Mouse (Mus musculus) forebrain, embryonic 13.5 days (tissue): ENCODE measurements around the gene Trim29. TPM values are rescaled to one million over a fixed set of nuclear protein-coding genes. Genes with fewer than 3 reads are reported as not detected.
A peak's percentile ranks its signal among the peaks of the same experiment; 100 is the strongest.

Source experiments
- ATAC-seq: fragments of 200-750 bp; cut with Nextera tagmentation; 2 replicates; pipeline ENCODE4 v1.8.0; 2017
- H3K27ac ChIP-seq: fragments of 300-500 bp; sonication (generic); 2 replicates; pipeline ENCODE4 v1.5.1; 2015; ENCODE audit warnings: inconsistent platforms, mild to moderate bottlenecking, moderate library complexity
- H3K27me3 ChIP-seq: fragments of 300-500 bp; sonication (generic); 2 replicates; pipeline ENCODE4 v1.6.1; 2015; ENCODE audit warnings: mild to moderate bottlenecking, inconsistent platforms
- H3K36me3 ChIP-seq: fragments of 300-500 bp; sonication (generic); 2 replicates; pipeline ENCODE4 v1.6.1; 2015; ENCODE audit warnings: mild to moderate bottlenecking, inconsistent platforms; ENCODE audit not compliant: poor library complexity, severe bottlenecking
- H3K4me1 ChIP-seq: fragments of 300-500 bp; sonication (generic); 2 replicates; pipeline ENCODE4 v1.6.1; 2015; ENCODE audit warnings: inconsistent platforms
- H3K4me2 ChIP-seq: fragments of 300-500 bp; sonication (generic); 2 replicates; pipeline ENCODE4 v1.6.1; 2015; ENCODE audit warnings: inconsistent platforms, mild to moderate bottlenecking, moderate library complexity
- H3K4me3 ChIP-seq: fragments of 300-500 bp; sonication (generic); 2 replicates; pipeline ENCODE4 v1.5.1; 2015; ENCODE audit warnings: mild to moderate bottlenecking, inconsistent platforms
- H3K9ac ChIP-seq: fragments of 300-500 bp; sonication (generic); 2 replicates; pipeline ENCODE4 v1.6.1; 2015; ENCODE audit warnings: mild to moderate bottlenecking, inconsistent platforms
- H3K9me3 ChIP-seq: fragments of 300-500 bp; sonication (generic); replicated peaks from 2 replicates; pipeline ENCODE4 v1.6.1; 2016; ENCODE audit warnings: inconsistent platforms
- WGBS: fragments of 180-500 bp; shearing (Covaris S2); methylation state at CpG from one replicate; pipeline ENCODE4 v1.1.7; 2015; 5-methylcytosine and 5-hydroxymethylcytosine counted together
- polyA plus RNA-seq: library from polyadenylated mRNA; unstranded; fragments of >200 nt; fragmentation: Nextera tagmentation; extraction: Ambion mirVana; gene quantifications from 2 replicates; pipeline ENCODE4 v1.2.1, GENCODE M21; 2015

Gene Trim29
- polyA plus RNA-seq, 1 experiment from 2014 or later: not detected

DNA sequence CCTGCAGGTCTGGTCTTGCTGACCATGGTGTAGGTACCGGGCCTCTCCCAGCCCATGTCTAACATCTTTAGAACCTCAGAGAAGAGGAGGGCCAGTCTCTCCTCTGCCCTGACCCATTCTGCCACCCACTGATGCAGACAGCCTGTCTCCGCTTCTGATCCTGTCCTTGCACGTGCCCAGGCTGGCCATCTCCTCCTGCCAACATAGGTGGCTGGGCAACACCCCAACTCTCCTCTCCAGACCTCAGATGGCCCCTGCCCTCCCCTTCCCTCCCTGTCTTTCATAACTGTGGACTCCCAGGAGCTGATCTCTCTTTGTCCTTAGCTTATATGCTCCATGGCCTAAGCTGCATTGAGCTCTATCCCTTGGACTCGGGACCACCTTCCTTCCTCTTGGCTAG lies 5.8 kb downstream of the Trim29 start:
- ATAC-seq: no peak
- Histone ChIP-seq H3K4me1 (0 out of 2 replicates have a peak, but pooled peaks cover 4% of the 10 kb centered on the region), H3K27me3 (no peaks in the 10 kb centered on the region), H3K9ac (no peak overlapping the region), H3K4me3 (no peak overlapping the region), H3K36me3 (no peaks in the 10 kb centered on the region), H3K27ac (no peak overlapping the region), H3K4me2 (no peak overlapping the region), H3K9me3 (no peaks in the 10 kb centered on the region)
- WGBS: 89% methylated on average over 4 of the region's 4 CpGs

DNA sequence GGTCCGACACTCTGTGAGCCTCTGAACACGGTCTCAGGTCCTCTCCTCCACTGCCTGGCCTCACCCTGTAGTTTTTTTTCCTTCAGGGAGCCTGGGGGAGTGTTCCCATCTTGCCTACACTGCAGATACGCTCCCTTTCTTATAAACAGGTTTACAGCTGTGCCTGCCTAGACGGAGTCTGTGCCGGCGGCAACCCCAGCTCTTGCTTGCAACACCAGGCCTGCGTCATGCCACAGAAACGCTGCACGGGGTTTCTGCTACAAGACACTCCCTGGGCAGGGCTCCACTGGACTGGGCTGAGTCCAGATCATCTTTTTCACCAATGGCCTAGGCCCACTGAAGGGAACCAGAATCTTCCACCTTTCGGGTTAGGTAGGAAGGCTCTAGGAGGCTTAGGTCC lies 8.0 kb downstream of the Trim29 start:
- WGBS: 91% methylated on average over 10 of the region's 10 CpGs
- H3K36me3 ChIP-seq: no peaks in the 10 kb centered on the region
- H3K9ac ChIP-seq: no peak overlapping the region
- H3K27ac ChIP-seq: no peak overlapping the region
- H3K9me3 ChIP-seq: no peaks in the 10 kb centered on the region
- no peak overlapping the region for H3K4me2 ChIP-seq
- no peak overlapping the region for H3K4me3 ChIP-seq
- H3K27me3 ChIP-seq: no peaks in the 10 kb centered on the region
- ATAC-seq: no peak
- H3K4me1 ChIP-seq: 0 out of 2 replicates have a peak, but pooled peaks cover 4% of the 10 kb centered on the region

DNA sequence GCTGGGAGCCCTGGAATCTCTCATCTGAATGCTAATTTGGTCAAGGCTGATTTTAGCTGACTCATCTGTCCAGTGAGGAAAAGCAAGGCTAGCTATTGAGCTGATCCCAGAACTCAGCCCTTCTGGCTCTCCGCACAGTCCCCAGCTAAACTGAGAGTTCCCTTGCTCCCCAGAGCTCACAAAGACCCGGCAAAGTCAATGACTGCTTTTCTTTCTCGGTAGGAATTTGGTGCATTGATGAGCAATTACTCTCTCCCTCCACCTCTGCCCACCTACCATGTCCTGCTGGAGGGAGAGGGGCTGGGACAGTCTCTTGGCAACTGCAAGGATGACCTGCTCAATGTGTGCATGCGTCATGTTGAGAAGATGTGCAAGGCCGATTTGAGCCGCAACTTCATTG lies 11.3 kb downstream of the Trim29 start:
- no peak overlapping the region for H3K4me2 ChIP-seq
- no peaks in the 10 kb centered on the region for H3K36me3 ChIP-seq
- no peaks in the 10 kb centered on the region for H3K4me1 ChIP-seq
- ATAC-seq: no peak
- no peak overlapping the region for H3K4me3 ChIP-seq
- H3K27ac ChIP-seq: no peak overlapping the region
- H3K9ac ChIP-seq: no peak overlapping the region
- WGBS: 86% methylated on average over 6 of the region's 6 CpGs
- H3K9me3 ChIP-seq: no peaks in the 10 kb centered on the region
- H3K27me3 ChIP-seq: no peaks in the 10 kb centered on the region

DNA sequence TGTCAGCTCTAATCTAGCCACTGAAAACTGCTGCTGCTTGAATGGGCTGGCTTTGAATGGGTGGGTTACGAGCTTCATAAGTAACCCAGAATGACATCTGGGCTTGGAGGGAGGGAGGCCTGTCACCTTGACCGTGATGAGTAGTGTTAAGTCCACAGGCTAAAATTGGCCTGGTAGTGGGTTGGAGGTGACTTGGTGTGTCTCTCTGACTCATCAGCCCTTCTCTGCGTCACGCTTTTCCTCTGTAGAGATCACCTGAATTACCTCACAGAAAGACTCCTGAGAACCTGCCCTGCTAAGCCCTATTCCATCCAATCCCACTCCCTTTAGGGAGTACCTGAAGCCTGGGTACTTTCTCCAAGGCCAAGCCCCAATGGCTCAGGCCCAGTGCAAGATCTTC lies 12.0 kb downstream of the Trim29 start:
- 79% methylated on average over 4 of the region's 4 CpGs for WGBS
- no peak for ATAC-seq
- H3K4me2 ChIP-seq: no peak overlapping the region
- H3K4me1 ChIP-seq: no peaks in the 10 kb centered on the region
- H3K27ac ChIP-seq: no peak overlapping the region
- H3K4me3 ChIP-seq: no peak overlapping the region
- H3K27me3 ChIP-seq: no peaks in the 10 kb centered on the region
- no peaks in the 10 kb centered on the region for H3K9me3 ChIP-seq
- H3K36me3 ChIP-seq: no peaks in the 10 kb centered on the region
- no peak overlapping the region for H3K9ac ChIP-seq

DNA sequence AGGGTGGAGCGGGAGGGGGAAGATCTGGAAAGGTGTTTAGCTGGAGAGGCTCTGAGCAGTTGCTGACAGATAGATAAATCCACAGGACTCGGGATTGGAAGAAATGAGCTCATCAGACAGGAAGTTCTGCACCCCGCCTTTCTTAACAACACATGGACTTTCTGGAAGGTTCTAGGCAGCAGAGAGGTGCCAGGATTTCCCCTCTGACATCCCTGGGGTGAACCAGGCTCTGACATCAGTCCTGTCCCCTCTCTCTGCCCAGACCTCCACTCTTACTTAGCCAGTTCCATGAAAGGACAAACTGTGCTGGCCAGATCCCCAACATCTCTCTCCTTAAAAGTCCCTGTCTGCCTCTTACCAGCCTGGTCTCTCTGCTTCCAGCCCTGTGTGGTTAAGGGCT lies 14.8 kb downstream of the Trim29 start:
- H3K27me3 ChIP-seq: no peaks in the 10 kb centered on the region
- no peak overlapping the region for H3K4me3 ChIP-seq
- H3K4me2 ChIP-seq: no peak overlapping the region
- H3K27ac ChIP-seq: no peak overlapping the region
- H3K9ac ChIP-seq: no peak overlapping the region
- H3K4me1 ChIP-seq: no peaks in the 10 kb centered on the region
- H3K36me3 ChIP-seq: no peaks in the 10 kb centered on the region
- ATAC-seq: no peak
- no peaks in the 10 kb centered on the region for H3K9me3 ChIP-seq
- 74% methylated on average over 3 of the region's 3 CpGs for WGBS

DNA sequence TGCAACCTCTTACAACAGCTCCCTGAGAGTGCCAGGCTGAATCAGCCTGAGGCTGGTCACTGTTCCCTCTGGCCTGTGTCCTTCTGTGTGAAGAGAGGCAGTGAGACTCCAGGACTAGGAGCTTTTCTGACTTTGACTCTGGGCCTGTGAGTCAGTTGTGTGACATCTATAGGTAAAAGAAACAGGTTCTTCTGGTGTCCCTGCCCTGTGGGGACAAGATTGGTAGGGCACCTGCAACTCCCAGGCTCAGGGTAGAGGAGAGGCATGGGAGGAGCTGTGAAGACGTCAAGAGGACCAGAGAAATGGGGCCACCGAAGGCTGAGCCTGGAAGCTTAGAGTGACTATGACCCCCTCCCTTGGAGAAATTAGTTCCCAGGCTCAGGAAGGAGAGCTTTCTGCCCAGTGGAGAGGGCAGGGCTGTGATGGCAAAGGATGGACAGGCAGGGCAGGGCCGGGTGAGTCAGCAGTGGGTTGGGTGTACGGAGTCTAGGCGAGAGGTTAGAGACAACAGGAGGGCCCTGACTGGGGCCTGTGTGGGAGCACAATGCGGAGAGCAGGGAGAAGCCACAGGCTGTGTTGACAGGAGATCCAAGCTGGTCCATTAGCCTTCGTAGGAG lies 15.5 kb downstream of the Trim29 start:
- no peak overlapping the region for H3K4me3 ChIP-seq
- H3K4me2 ChIP-seq: no peak overlapping the region
- no peak overlapping the region for H3K9ac ChIP-seq
- no peaks in the 10 kb centered on the region for H3K27me3 ChIP-seq
- no peak for ATAC-seq
- no peak overlapping the region for H3K27ac ChIP-seq
- H3K9me3 ChIP-seq: no peaks in the 10 kb centered on the region
- no peaks in the 10 kb centered on the region for H3K36me3 ChIP-seq
- WGBS: 90% methylated on average over 7 of the region's 7 CpGs
- H3K4me1 ChIP-seq: no peaks in the 10 kb centered on the region

DNA sequence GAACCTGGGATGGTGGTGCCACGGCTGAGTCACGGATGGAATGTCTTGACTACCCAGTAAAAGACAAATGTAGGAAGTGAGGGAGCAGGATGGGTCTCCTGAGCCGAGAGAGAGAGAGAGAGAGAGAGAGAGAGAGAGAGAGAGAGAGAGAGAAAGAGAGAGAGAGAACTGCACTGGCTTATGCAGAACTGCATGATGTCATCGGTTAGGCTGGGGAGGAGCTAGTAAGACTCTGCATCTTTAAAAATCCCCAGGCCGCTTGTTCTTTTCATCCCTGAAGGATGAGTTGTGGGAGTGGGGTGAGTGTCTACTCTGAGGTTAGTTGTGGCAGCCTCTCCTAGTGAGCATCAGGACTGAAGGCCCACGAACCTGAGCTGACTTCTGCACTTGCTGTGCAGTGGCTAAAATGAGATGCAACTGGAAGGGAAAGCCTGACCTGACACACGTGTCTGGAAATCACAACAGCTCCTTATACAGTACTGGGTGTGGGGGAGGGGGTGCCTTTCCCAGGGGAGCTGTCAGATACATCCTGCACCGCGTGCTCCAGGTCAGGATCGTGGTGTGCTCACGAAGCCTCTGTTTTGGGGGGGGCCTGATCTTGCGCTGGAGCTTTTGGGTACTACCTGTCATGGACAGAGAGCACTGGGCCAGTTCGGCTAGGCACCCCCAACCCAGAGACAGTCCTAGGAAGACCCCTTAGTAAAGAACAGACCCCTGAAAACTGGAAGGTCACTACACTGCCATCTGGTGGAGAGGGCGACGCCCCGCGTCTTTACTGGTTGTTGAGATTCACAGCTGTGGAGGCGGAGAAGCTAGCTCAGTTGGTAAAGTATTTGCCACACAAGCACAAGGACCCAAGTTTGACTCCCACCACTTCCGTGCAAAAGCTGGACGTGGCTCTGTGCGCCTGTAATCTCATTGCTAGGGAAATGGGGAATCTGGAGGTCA lies 16.8 kb downstream of the Trim29 start:
- Histone ChIP-seq H3K4me1 (no peaks in the 10 kb centered on the region), H3K36me3 (no peaks in the 10 kb centered on the region), H3K27me3 (no peaks in the 10 kb centered on the region), H3K9ac (no peak overlapping the region), H3K4me3 (no peak overlapping the region), H3K27ac (no peak overlapping the region), H3K9me3 (no peaks in the 10 kb centered on the region), H3K4me2 (no peak overlapping the region)
- WGBS: 45% methylated on average over 21 of the region's 21 CpGs
- ATAC-seq: 0 out of 2 replicates have a peak, but pooled peaks have one; percentile 30

DNA sequence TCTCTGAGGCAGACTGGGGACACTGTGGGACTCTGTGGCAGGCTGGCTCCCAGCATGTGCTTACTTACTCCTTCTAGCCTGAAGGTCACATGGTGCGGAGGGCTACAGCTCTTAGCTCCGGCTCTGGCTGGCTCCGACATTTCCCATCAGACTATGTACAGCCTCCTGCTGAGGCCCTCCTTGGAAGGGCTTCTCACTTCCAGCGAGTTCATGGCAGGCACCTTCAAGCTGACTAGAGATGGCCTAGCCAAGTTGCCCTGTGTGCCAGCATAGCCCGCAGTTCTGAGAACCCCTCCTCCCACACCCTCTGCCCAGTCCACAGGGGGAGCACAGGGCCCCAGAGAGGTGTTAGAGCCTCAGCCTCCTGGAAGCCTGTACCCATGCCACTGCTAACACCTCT lies 19.8 kb downstream of the Trim29 start:
- Histone ChIP-seq H3K27me3 (no peaks in the 10 kb centered on the region), H3K9ac (no peak overlapping the region), H3K4me3 (no peak overlapping the region), H3K36me3 (no peaks in the 10 kb centered on the region), H3K4me1 (no peaks in the 10 kb centered on the region), H3K4me2 (no peak overlapping the region), H3K27ac (no peak overlapping the region), H3K9me3 (no peaks in the 10 kb centered on the region)
- ATAC-seq: no peak
- WGBS: 40% methylated on average over 5 of the region's 5 CpGs

DNA sequence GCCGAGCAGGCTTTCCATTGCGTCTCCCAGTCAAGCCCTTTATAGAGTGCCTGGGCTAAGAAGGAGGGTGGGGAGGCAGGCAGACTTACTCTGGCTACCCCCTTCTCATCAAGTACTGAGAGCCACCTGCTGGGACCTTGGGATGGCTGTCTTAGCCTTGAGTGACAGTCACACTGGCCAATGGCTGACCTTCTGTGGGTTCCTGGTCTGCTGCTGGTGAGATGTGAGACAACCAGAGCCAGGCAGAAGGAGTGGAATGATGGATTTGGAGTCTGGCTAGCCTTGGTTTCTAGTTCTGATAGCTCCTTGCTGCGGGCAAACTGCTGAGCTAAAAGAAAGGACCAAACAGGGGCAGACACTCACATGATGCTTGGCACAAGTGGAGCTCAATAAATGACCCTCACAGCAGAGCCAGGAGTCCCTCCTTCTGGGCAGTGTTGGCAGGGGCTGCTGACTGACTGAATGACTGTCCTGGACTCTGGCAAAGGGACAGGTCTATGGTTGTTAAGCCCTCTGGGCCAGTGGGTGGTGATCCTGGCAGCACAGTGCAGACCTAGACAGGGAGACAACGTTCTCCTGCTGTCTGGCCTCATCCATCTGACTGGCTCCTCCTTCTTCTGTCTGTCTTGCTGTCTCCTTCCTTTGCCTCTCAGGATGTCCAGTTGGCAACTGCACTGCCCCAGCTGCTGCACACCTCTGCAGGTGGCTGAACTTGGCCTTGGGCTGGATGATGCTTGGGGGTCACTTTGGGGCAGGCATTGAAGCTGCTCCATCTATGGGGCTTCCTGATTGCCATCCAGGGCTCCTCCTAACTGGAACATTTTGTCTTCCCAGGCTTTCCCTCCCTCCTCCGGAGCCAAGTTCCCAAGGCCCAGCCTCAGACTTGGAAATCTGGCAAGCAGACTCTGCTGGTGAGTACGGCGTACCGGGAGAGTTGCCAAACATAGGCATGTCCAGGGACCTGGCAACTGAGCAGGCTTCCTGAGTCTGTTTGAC lies 21.1 kb downstream of the Trim29 start:
- H3K9me3 ChIP-seq: no peaks in the 10 kb centered on the region
- no peak overlapping the region for H3K4me2 ChIP-seq
- H3K9ac ChIP-seq: no peak overlapping the region
- WGBS: 84% methylated on average over 8 of the region's 8 CpGs
- no peaks in the 10 kb centered on the region for H3K4me1 ChIP-seq
- no peak overlapping the region for H3K4me3 ChIP-seq
- H3K36me3 ChIP-seq: no peaks in the 10 kb centered on the region
- no peak overlapping the region for H3K27ac ChIP-seq
- H3K27me3 ChIP-seq: no peaks in the 10 kb centered on the region
- ATAC-seq: no peak

DNA sequence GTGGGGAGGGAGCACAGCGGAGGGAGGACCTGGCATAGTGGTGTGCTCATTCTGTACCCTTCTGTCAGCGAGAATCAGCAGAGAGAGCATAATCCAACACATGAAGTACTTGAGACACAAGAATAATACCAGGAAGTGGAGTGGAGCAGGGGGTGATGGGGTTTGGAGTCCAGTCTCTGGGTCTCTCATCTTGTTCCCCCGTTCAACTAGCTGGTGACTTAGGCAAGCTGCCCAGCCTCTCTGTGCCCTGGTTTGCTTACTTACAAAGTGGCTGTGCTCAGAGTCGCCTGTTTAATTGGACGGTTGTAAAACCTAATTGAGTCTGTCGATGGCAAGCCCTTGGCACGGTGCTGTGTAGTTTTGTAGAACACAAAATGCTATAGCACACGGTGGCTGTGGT lies 23.8 kb downstream of the Trim29 start:
- no peaks in the 10 kb centered on the region for H3K9me3 ChIP-seq
- H3K27ac ChIP-seq: no peak overlapping the region; the same call in 1 of the 2 replicates
- no peak overlapping the region for H3K9ac ChIP-seq
- H3K4me3 ChIP-seq: no peak overlapping the region
- WGBS: 64% methylated on average over 8 of the region's 8 CpGs
- no peaks in the 10 kb centered on the region for H3K4me1 ChIP-seq
- no peak for ATAC-seq
- no peak overlapping the region for H3K4me2 ChIP-seq
- H3K27me3 ChIP-seq: peaks cover 3% of the 10 kb centered on the region; the same call in 1 of the 2 replicates
- no peaks in the 10 kb centered on the region for H3K36me3 ChIP-seq

DNA sequence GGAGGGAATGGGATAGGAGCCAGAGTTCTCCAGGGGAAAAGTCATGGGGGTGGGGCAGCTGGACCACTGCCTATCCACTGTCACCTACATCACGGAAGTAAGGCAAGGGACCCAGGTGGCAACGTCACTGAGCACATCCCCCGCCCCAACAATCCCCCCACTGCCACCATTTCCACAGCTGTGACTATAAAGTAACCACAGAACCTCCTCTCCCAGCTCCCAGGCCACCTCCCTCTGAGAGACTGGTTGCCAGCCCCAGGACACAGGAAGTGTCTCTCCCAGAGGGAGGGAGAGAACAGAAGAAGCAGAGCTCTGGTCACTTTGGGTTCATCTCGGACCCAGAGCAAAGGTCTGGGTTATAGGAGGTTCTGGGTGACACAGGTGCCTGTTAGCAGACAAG lies 27.0 kb downstream of the Trim29 start:
- H3K4me1 ChIP-seq: peaks cover 17% of the 10 kb centered on the region
- H3K9me3 ChIP-seq: no peaks in the 10 kb centered on the region
- H3K27ac ChIP-seq: no peak overlapping the region
- no peak for ATAC-seq
- no peaks in the 10 kb centered on the region for H3K36me3 ChIP-seq
- no peak overlapping the region for H3K9ac ChIP-seq
- H3K4me3 ChIP-seq: no peak overlapping the region
- H3K27me3 ChIP-seq: peaks cover 3% of the 10 kb centered on the region; the same call in 1 of the 2 replicates
- no peak overlapping the region for H3K4me2 ChIP-seq
- WGBS: 73% methylated on average over 4 of the region's 4 CpGs
